Mouse (Mus musculus): ENCODE measurements at regions not wholly inside any gene's neighbourhood (a gene's known extent, or its start where the extent isn't known, plus 50 kb on each side); places are given as distances from the start of the nearest gene placed in this dataset.

- WGBS = 59% methylated on average over 6 of the region's 6 CpGs
- Histone ChIP-seq H3K36me3 (no peaks in the 10 kb centered on the region), H3K27ac (no peak overlapping the region), H3K4me3 (no peak overlapping the region), H3K4me1 (replicated peaks) (peaks cover 21% of the 10 kb centered on the region), H3K4me2 (no peak overlapping the region), H3K27me3 (no peaks in the 10 kb centered on the region), H3K9me3 (replicated peaks) (no peaks in the 10 kb centered on the region), H3K9ac (no peak overlapping the region)
- ATAC-seq (replicated peaks; ENCODE audit: insufficient number of reproducible peaks, insufficient read depth, low FRiP score, low read depth) = no peak
These were observed 179.7 kb upstream of the Foxn2 start for GRCm38 (mm10) chr17:88260826-88261225.

GRCm38 (mm10) chr17:88261556-88261955, 179.0 kb upstream of the Foxn2 start:
- Histone ChIP-seq H3K9me3 (replicated peaks) (no peaks in the 10 kb centered on the region), H3K36me3 (no peaks in the 10 kb centered on the region), H3K4me2 (no peak overlapping the region), H3K4me1 (replicated peaks) (peaks cover 20% of the 10 kb centered on the region), H3K9ac (no peak overlapping the region), H3K4me3 (no peak overlapping the region), H3K27me3 (no peaks in the 10 kb centered on the region), H3K27ac (no peak overlapping the region)
- 61% methylated on average over 8 of the region's 8 CpGs for WGBS
- ATAC-seq (replicated peaks; ENCODE audit: insufficient number of reproducible peaks, insufficient read depth, low FRiP score, low read depth) = no peak

- H3K27me3 ChIP-seq = no peaks in the 10 kb centered on the region
- peak overlapping the region; percentile 20 for H3K27ac ChIP-seq
- no peak overlapping the region for H3K4me3 ChIP-seq
- H3K9ac ChIP-seq = no peak overlapping the region
- H3K9me3 ChIP-seq (replicated peaks) = no peaks in the 10 kb centered on the region
- H3K4me2 ChIP-seq = no peak overlapping the region
- WGBS = 56% methylated on average over 13 of the region's 13 CpGs
- ATAC-seq (replicated peaks; ENCODE audit: insufficient number of reproducible peaks, insufficient read depth, low FRiP score, low read depth) = 0 out of 2 replicates have a peak, but pooled peaks have one; percentile 55
- peaks cover 14% of the 10 kb centered on the region for H3K4me1 ChIP-seq (replicated peaks)
- H3K36me3 ChIP-seq = no peaks in the 10 kb centered on the region
These were observed 178.0 kb upstream of the Foxn2 start for GRCm38 (mm10) chr17:88262326-88263187.

GRCm38 (mm10) chr17:88265291-88265690, 175.2 kb upstream of the Foxn2 start:
- H3K27ac ChIP-seq = no peak overlapping the region
- WGBS = 85% methylated on average over 13 of the region's 13 CpGs
- no peak overlapping the region for H3K4me2 ChIP-seq
- no peaks in the 10 kb centered on the region for H3K36me3 ChIP-seq
- ATAC-seq (replicated peaks; ENCODE audit: insufficient number of reproducible peaks, insufficient read depth, low FRiP score, low read depth) = no peak
- no peak overlapping the region for H3K4me3 ChIP-seq
- no peaks in the 10 kb centered on the region for H3K9me3 ChIP-seq (replicated peaks)
- H3K4me1 ChIP-seq (replicated peaks) = peaks cover 8% of the 10 kb centered on the region
- H3K9ac ChIP-seq = no peak overlapping the region
- no peaks in the 10 kb centered on the region for H3K27me3 ChIP-seq

GRCm38 (mm10) chr17:88268216-88268615, 172.3 kb upstream of the Foxn2 start:
- no peak overlapping the region for H3K4me2 ChIP-seq
- no peak for ATAC-seq (replicated peaks; ENCODE audit: insufficient number of reproducible peaks, insufficient read depth, low FRiP score, low read depth)
- no peak overlapping the region for H3K4me3 ChIP-seq
- no peaks in the 10 kb centered on the region for H3K36me3 ChIP-seq
- H3K9me3 ChIP-seq (replicated peaks) = no peaks in the 10 kb centered on the region
- no peaks in the 10 kb centered on the region for H3K27me3 ChIP-seq
- 82% methylated on average over 8 of the region's 8 CpGs for WGBS
- no peaks in the 10 kb centered on the region for H3K4me1 ChIP-seq (replicated peaks)
- no peak overlapping the region for H3K27ac ChIP-seq
- H3K9ac ChIP-seq = no peak overlapping the region

GRCm38 (mm10) chr17:88268802-88269201, 171.7 kb upstream of the Foxn2 start:
- no peaks in the 10 kb centered on the region for H3K9me3 ChIP-seq (replicated peaks)
- no peak overlapping the region for H3K27ac ChIP-seq
- no peaks in the 10 kb centered on the region for H3K4me1 ChIP-seq (replicated peaks)
- no peaks in the 10 kb centered on the region for H3K27me3 ChIP-seq
- no peak for ATAC-seq (replicated peaks; ENCODE audit: insufficient number of reproducible peaks, insufficient read depth, low FRiP score, low read depth)
- no peaks in the 10 kb centered on the region for H3K36me3 ChIP-seq
- H3K9ac ChIP-seq = no peak overlapping the region
- no peak overlapping the region for H3K4me2 ChIP-seq
- H3K4me3 ChIP-seq = no peak overlapping the region
- 91% methylated on average over 14 of the region's 14 CpGs for WGBS

GRCm38 (mm10) chr17:88270896-88271295, 169.6 kb upstream of the Foxn2 start:
- Histone ChIP-seq H3K4me1 (replicated peaks) (no peaks in the 10 kb centered on the region), H3K4me3 (no peak overlapping the region), H3K27me3 (no peaks in the 10 kb centered on the region), H3K9ac (no peak overlapping the region), H3K4me2 (no peak overlapping the region), H3K9me3 (replicated peaks) (no peaks in the 10 kb centered on the region), H3K36me3 (no peaks in the 10 kb centered on the region), H3K27ac (no peak overlapping the region)
- 61% methylated on average over 5 of the region's 5 CpGs for WGBS
- no peak for ATAC-seq (replicated peaks; ENCODE audit: insufficient number of reproducible peaks, insufficient read depth, low FRiP score, low read depth)

GRCm38 (mm10) chr17:88272161-88272560, 168.3 kb upstream of the Foxn2 start:
- no peaks in the 10 kb centered on the region for H3K9me3 ChIP-seq (replicated peaks)
- no peak overlapping the region for H3K27ac ChIP-seq
- no peak overlapping the region for H3K4me3 ChIP-seq
- H3K9ac ChIP-seq = no peak overlapping the region
- no peaks in the 10 kb centered on the region for H3K27me3 ChIP-seq
- ATAC-seq (replicated peaks; ENCODE audit: insufficient number of reproducible peaks, insufficient read depth, low FRiP score, low read depth) = no peak
- H3K4me2 ChIP-seq = no peak overlapping the region
- H3K36me3 ChIP-seq = no peaks in the 10 kb centered on the region
- WGBS = 89% methylated on average over 5 of the region's 5 CpGs
- H3K4me1 ChIP-seq (replicated peaks) = no peaks in the 10 kb centered on the region

GRCm38 (mm10) chr17:88273520-88273919, 167.0 kb upstream of the Foxn2 start:
- Histone ChIP-seq H3K9me3 (replicated peaks) (no peaks in the 10 kb centered on the region), H3K9ac (no peak overlapping the region), H3K36me3 (no peaks in the 10 kb centered on the region), H3K4me3 (no peak overlapping the region), H3K4me1 (replicated peaks) (no peaks in the 10 kb centered on the region), H3K27me3 (no peaks in the 10 kb centered on the region), H3K4me2 (no peak overlapping the region), H3K27ac (no peak overlapping the region)
- WGBS = 88% methylated on average over 9 of the region's 9 CpGs
- ATAC-seq (replicated peaks; ENCODE audit: insufficient number of reproducible peaks, insufficient read depth, low FRiP score, low read depth) = no peak

GRCm38 (mm10) chr17:88274003-88274698, 166.4 kb upstream of the Foxn2 start:
- Histone ChIP-seq H3K9me3 (replicated peaks) (no peaks in the 10 kb centered on the region), H3K9ac (no peak overlapping the region), H3K36me3 (no peaks in the 10 kb centered on the region), H3K4me1 (replicated peaks) (no peaks in the 10 kb centered on the region), H3K4me2 (no peak overlapping the region), H3K4me3 (no peak overlapping the region), H3K27ac (no peak overlapping the region), H3K27me3 (no peaks in the 10 kb centered on the region)
- ATAC-seq (replicated peaks; ENCODE audit: insufficient number of reproducible peaks, insufficient read depth, low FRiP score, low read depth) = no peak
- WGBS = 71% methylated on average over 14 of the region's 14 CpGs

GRCm38 (mm10) chr17:88274720-88275433, 165.6 kb upstream of the Foxn2 start:
- H3K9me3 ChIP-seq (replicated peaks) = no peaks in the 10 kb centered on the region
- H3K36me3 ChIP-seq = no peaks in the 10 kb centered on the region
- H3K4me3 ChIP-seq = no peak overlapping the region
- H3K4me1 ChIP-seq (replicated peaks) = no peaks in the 10 kb centered on the region
- H3K27ac ChIP-seq = no peak overlapping the region
- WGBS = 56% methylated on average over 6 of the region's 6 CpGs
- ATAC-seq (replicated peaks; ENCODE audit: insufficient number of reproducible peaks, insufficient read depth, low FRiP score, low read depth) = no peak
- H3K9ac ChIP-seq = no peak overlapping the region
- no peak overlapping the region for H3K4me2 ChIP-seq
- no peaks in the 10 kb centered on the region for H3K27me3 ChIP-seq
